Mouse (Mus musculus): ENCODE measurements at regions not wholly inside any gene's neighbourhood (a gene's known extent, or its start where the extent isn't known, plus 50 kb on each side); places are given as distances from the start of the nearest gene placed in this dataset.
A peak's percentile ranks its signal among the peaks of the same experiment; 100 is the strongest.

GRCm38 (mm10) chr4:54624024-54624873 is 320.6 kb upstream of the Zfp462 start:
- Histone ChIP-seq H3K27me3 (replicated peaks; ENCODE audit: control insufficient read depth, insufficient read depth, low read length) (no peaks in the 10 kb centered on the region), H3K4me2 (ENCODE audit: low read depth, low read length) (no peak overlapping the region), H3K4me3 (ENCODE audit: low read depth, low read length) (no peak overlapping the region), H3K9me3 (ENCODE audit: control insufficient read depth, low read length) (no peaks in the 10 kb centered on the region), H3K9ac (ENCODE audit: low read depth, low read length) (no peak overlapping the region), H3K4me1 (ENCODE audit: control insufficient read depth, insufficient read depth, low read length) (no peaks in the 10 kb centered on the region), H3K27ac (replicated peaks; ENCODE audit: low read depth, low read length) (no peak overlapping the region), H3K36me3 (ENCODE audit: control insufficient read depth, insufficient read depth, low read length) (no peaks in the 10 kb centered on the region)
- DNase-seq (ENCODE audit: low spot score): peak; percentile 35
- 0 out of 2 replicates have a peak, but pooled peaks have one; percentile 37 for ATAC-seq (ENCODE audit: low read depth)
- 80% methylated on average over 20 of the region's 20 CpGs for WGBS

GRCm38 (mm10) chr4:54636986-54637641 is 307.7 kb upstream of the Zfp462 start:
- WGBS: 37% methylated on average over 3 of the region's 3 CpGs
- H3K4me1 ChIP-seq (ENCODE audit: control insufficient read depth, insufficient read depth, low read length): no peaks in the 10 kb centered on the region
- no peak for DNase-seq (ENCODE audit: low spot score)
- H3K27ac ChIP-seq (replicated peaks; ENCODE audit: low read depth, low read length): no peak overlapping the region
- no peak overlapping the region for H3K4me3 ChIP-seq (ENCODE audit: low read depth, low read length)
- no peak overlapping the region for H3K9ac ChIP-seq (ENCODE audit: low read depth, low read length)
- H3K27me3 ChIP-seq (replicated peaks; ENCODE audit: control insufficient read depth, insufficient read depth, low read length): no peaks in the 10 kb centered on the region
- H3K36me3 ChIP-seq (ENCODE audit: control insufficient read depth, insufficient read depth, low read length): no peaks in the 10 kb centered on the region
- H3K4me2 ChIP-seq (ENCODE audit: low read depth, low read length): no peak overlapping the region
- no peaks in the 10 kb centered on the region for H3K9me3 ChIP-seq (ENCODE audit: control insufficient read depth, low read length)
- no peak for ATAC-seq (ENCODE audit: low read depth)

GRCm38 (mm10) chr4:54646033-54646432 is 298.8 kb upstream of the Zfp462 start:
- DNase-seq (ENCODE audit: low spot score) (no peak), ATAC-seq (ENCODE audit: low read depth) (no peak)
- Histone ChIP-seq H3K27me3 (replicated peaks; ENCODE audit: control insufficient read depth, insufficient read depth, low read length) (no peaks in the 10 kb centered on the region), H3K9ac (ENCODE audit: low read depth, low read length) (no peak overlapping the region), H3K27ac (replicated peaks; ENCODE audit: low read depth, low read length) (no peak overlapping the region), H3K36me3 (ENCODE audit: control insufficient read depth, insufficient read depth, low read length) (no peaks in the 10 kb centered on the region), H3K9me3 (ENCODE audit: control insufficient read depth, low read length) (no peaks in the 10 kb centered on the region), H3K4me1 (ENCODE audit: control insufficient read depth, insufficient read depth, low read length) (no peaks in the 10 kb centered on the region), H3K4me2 (ENCODE audit: low read depth, low read length) (no peak overlapping the region), H3K4me3 (ENCODE audit: low read depth, low read length) (no peak overlapping the region)
- 85% methylated on average over 11 of the region's 11 CpGs for WGBS

GRCm38 (mm10) chr4:54646459-54646858 is 298.4 kb upstream of the Zfp462 start:
- WGBS: 57% methylated on average over 8 of the region's 8 CpGs
- H3K4me1 ChIP-seq (ENCODE audit: control insufficient read depth, insufficient read depth, low read length): no peaks in the 10 kb centered on the region
- H3K36me3 ChIP-seq (ENCODE audit: control insufficient read depth, insufficient read depth, low read length): no peaks in the 10 kb centered on the region
- H3K27ac ChIP-seq (replicated peaks; ENCODE audit: low read depth, low read length): no peak overlapping the region
- H3K4me2 ChIP-seq (ENCODE audit: low read depth, low read length): no peak overlapping the region
- H3K27me3 ChIP-seq (replicated peaks; ENCODE audit: control insufficient read depth, insufficient read depth, low read length): no peaks in the 10 kb centered on the region
- no peak overlapping the region for H3K4me3 ChIP-seq (ENCODE audit: low read depth, low read length)
- no peak for DNase-seq (ENCODE audit: low spot score)
- H3K9ac ChIP-seq (ENCODE audit: low read depth, low read length): no peak overlapping the region
- no peak for ATAC-seq (ENCODE audit: low read depth)
- no peaks in the 10 kb centered on the region for H3K9me3 ChIP-seq (ENCODE audit: control insufficient read depth, low read length)

- H3K4me3 ChIP-seq (ENCODE audit: low read depth, low read length): no peak overlapping the region
- no peaks in the 10 kb centered on the region for H3K27me3 ChIP-seq (replicated peaks; ENCODE audit: control insufficient read depth, insufficient read depth, low read length)
- DNase-seq (ENCODE audit: low spot score) (no peak), ATAC-seq (ENCODE audit: low read depth) (no peak)
- 73% methylated on average over 4 of the region's 4 CpGs for WGBS
- peaks cover 4% of the 10 kb centered on the region; the same call in 1 of the 2 replicates for H3K4me1 ChIP-seq (ENCODE audit: control insufficient read depth, insufficient read depth, low read length)
- H3K27ac ChIP-seq (replicated peaks; ENCODE audit: low read depth, low read length): no peak overlapping the region
- H3K9ac ChIP-seq (ENCODE audit: low read depth, low read length): no peak overlapping the region
- no peaks in the 10 kb centered on the region for H3K9me3 ChIP-seq (ENCODE audit: control insufficient read depth, low read length)
- no peaks in the 10 kb centered on the region for H3K36me3 ChIP-seq (ENCODE audit: control insufficient read depth, insufficient read depth, low read length)
- no peak overlapping the region for H3K4me2 ChIP-seq (ENCODE audit: low read depth, low read length)
Observed at GRCm38 (mm10) chr4:54648254-54648653, 296.6 kb upstream of the Zfp462 start.

- Histone ChIP-seq H3K27me3 (replicated peaks; ENCODE audit: control insufficient read depth, insufficient read depth, low read length) (no peaks in the 10 kb centered on the region), H3K9ac (ENCODE audit: low read depth, low read length) (no peak overlapping the region), H3K9me3 (ENCODE audit: control insufficient read depth, low read length) (no peaks in the 10 kb centered on the region), H3K36me3 (ENCODE audit: control insufficient read depth, insufficient read depth, low read length) (no peaks in the 10 kb centered on the region), H3K4me3 (ENCODE audit: low read depth, low read length) (no peak overlapping the region), H3K4me1 (ENCODE audit: control insufficient read depth, insufficient read depth, low read length) (peaks cover 4% of the 10 kb centered on the region; the same call in 1 of the 2 replicates), H3K27ac (replicated peaks; ENCODE audit: low read depth, low read length) (no peak overlapping the region), H3K4me2 (ENCODE audit: low read depth, low read length) (no peak overlapping the region)
- DNase-seq (ENCODE audit: low spot score): no peak
- no peak for ATAC-seq (ENCODE audit: low read depth)
Observed at GRCm38 (mm10) chr4:54651646-54652110, 293.2 kb upstream of the Zfp462 start.

- Histone ChIP-seq H3K4me2 (ENCODE audit: low read depth, low read length) (peak overlapping the region; percentile 15), H3K27ac (replicated peaks; ENCODE audit: low read depth, low read length) (no peak overlapping the region), H3K36me3 (ENCODE audit: control insufficient read depth, insufficient read depth, low read length) (no peaks in the 10 kb centered on the region), H3K4me3 (ENCODE audit: low read depth, low read length) (no peak overlapping the region), H3K4me1 (ENCODE audit: control insufficient read depth, insufficient read depth, low read length) (peaks cover 4% of the 10 kb centered on the region; the same call in 1 of the 2 replicates), H3K27me3 (replicated peaks; ENCODE audit: control insufficient read depth, insufficient read depth, low read length) (no peaks in the 10 kb centered on the region), H3K9me3 (ENCODE audit: control insufficient read depth, low read length) (no peaks in the 10 kb centered on the region), H3K9ac (ENCODE audit: low read depth, low read length) (0 out of 2 replicates have a peak overlapping the region, but pooled peaks have one; percentile 26)
- WGBS: 20% methylated on average over 11 of the region's 11 CpGs
- peak; percentile 75 for ATAC-seq (ENCODE audit: low read depth)
- DNase-seq (ENCODE audit: low spot score): no peak
Observed at GRCm38 (mm10) chr4:54652111-54653021, 292.5 kb upstream of the Zfp462 start.

GRCm38 (mm10) chr4:54653097-54653776 is 291.6 kb upstream of the Zfp462 start:
- peaks cover 4% of the 10 kb centered on the region; the same call in 1 of the 2 replicates for H3K4me1 ChIP-seq (ENCODE audit: control insufficient read depth, insufficient read depth, low read length)
- no peak overlapping the region for H3K9ac ChIP-seq (ENCODE audit: low read depth, low read length)
- no peaks in the 10 kb centered on the region for H3K9me3 ChIP-seq (ENCODE audit: control insufficient read depth, low read length)
- whole genome bisulfite sequencing: 41% methylated on average over 10 of the region's 10 CpGs
- no peak for DNase-seq (ENCODE audit: low spot score)
- no peak overlapping the region for H3K27ac ChIP-seq (replicated peaks; ENCODE audit: low read depth, low read length)
- 0 out of 2 replicates have a peak, but pooled peaks have one; percentile 18 for ATAC-seq (ENCODE audit: low read depth)
- no peaks in the 10 kb centered on the region for H3K27me3 ChIP-seq (replicated peaks; ENCODE audit: control insufficient read depth, insufficient read depth, low read length)
- H3K36me3 ChIP-seq (ENCODE audit: control insufficient read depth, insufficient read depth, low read length): no peaks in the 10 kb centered on the region
- no peak overlapping the region for H3K4me3 ChIP-seq (ENCODE audit: low read depth, low read length)
- H3K4me2 ChIP-seq (ENCODE audit: low read depth, low read length): peak overlapping the region; percentile 15; the same call in 1 of the 2 replicates
